Mouse (Mus musculus) megakaryocyte, embryonic 14.5 days (primary cell): ENCODE results near the gene Trdn. TPM values are rescaled to one million over a fixed set of nuclear protein-coding genes. Genes with fewer than 3 reads are reported as not detected.

Experiments used
- H3K27me3 ChIP-seq: replicated peaks from 2 replicates; pipeline ENCODE3; 2012; ENCODE audit warnings: inconsistent platforms
- H3K36me3 ChIP-seq: replicated peaks from 2 replicates; pipeline ENCODE3; 2012; ENCODE audit warnings: low read length, inconsistent platforms, mixed read lengths
- H3K4me1 ChIP-seq: 2 replicates; pipeline ENCODE4 v1.6.1; 2012; ENCODE audit warnings: inconsistent platforms
- H3K4me3 ChIP-seq: replicated peaks from 2 replicates; pipeline ENCODE3; 2012; ENCODE audit warnings: moderate library complexity, mild to moderate bottlenecking, inconsistent platforms
- H3K9me3 ChIP-seq: 2 replicates; pipeline ENCODE4 v1.6.1; 2012; ENCODE audit warnings: inconsistent platforms
- FLI1 ChIP-seq: IDR thresholded peaks from 2 replicates; pipeline ENCODE4 v1.6.1; 2012; ENCODE audit warnings: low read length, inconsistent platforms, mixed read lengths
- GATA1 ChIP-seq: IDR thresholded peaks from 3 replicates; pipeline ENCODE4 v1.6.1; 2012; ENCODE audit warnings: mixed read lengths, low read length, inconsistent platforms, borderline replicate concordance
- polyA plus RNA-seq: library from polyadenylated mRNA; stranded (reverse); fragments of >175 nt; gene quantifications from 2 replicates; pipeline ENCODE4 v1.2.3, GENCODE M21; 2012; ENCODE audit warnings: low replicate concordance; ENCODE audit not compliant: insufficient read depth

Gene Trdn
- polyA plus RNA-seq, 1 experiment, result not detected

DNA sequence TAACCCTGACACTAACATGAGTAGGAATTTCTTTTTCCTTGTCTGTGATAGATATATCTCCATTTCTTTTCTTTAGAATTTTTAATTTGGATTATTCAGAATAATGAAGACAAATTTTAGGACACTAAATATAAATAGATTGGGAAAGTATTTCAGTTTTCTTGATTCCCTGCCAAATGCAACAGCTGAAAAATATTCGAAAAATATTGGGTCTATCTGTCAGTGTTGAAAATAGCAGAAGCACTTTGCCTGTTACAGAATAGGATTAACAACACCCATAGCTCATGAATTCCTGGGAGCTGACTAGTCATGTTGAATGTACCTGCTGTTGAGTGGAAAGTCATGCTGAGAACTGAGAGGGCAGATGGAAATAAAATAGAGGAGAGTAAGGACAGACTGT is 64.6 kb downstream of the Trdn start:
- no peaks in the 10 kb centered on the region for H3K36me3 ChIP-seq

DNA sequence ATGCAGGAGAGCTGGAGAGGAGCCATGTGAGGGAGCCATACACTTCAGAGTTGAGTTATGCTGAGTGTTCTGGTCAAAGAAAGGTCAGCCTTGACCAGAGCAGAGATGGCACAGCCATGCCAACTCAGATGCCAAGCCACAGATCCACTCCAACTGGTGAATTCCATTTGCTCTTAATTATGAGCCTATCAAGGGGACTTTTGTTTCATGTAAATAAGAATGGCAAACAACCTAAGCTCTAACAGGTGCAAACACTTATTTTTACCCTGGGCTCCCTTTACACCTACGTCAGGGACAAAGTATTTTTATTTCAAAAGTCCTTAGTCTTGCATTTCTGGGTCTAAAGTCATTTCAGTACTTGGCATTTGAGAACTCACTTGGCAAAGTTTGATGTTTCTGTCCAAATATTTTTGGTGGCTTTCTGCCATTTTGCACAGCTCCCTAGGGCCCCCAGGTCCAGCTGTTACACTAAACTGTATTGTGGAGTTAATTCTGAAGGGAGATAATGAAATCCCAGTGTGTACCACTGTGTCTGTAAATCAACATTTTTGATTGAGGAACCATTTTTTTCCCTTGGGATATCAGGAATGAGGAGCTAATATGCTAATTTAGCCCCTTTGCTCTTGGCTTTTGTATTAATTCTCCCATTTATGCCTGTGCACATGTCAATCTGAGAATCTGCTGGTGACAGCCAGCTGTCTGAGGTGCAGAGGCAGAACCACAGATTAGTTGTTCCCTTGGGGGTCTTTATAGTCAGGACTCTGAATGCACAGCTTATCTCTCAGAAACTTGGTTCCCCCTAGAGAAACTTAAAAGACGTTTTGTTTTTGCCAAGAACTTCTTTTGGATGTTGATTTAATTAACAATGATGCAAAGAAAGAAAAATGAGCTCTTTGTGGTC is 99.6 kb downstream of the Trdn start:
- no peaks in the 10 kb centered on the region for H3K9me3 ChIP-seq
- H3K4me1 ChIP-seq, result no peaks in the 10 kb centered on the region
- H3K4me3 ChIP-seq, result no peak overlapping the region
- no peaks in the 10 kb centered on the region for H3K27me3 ChIP-seq
- no peaks in the 10 kb centered on the region for H3K36me3 ChIP-seq
- TF ChIP-seq FLI1 (no peak), GATA1 (no peak)

More for the DNA sequence above, 64.6 kb downstream of the Trdn start:
- H3K27me3 ChIP-seq, result no peaks in the 10 kb centered on the region
- TF ChIP-seq FLI1, result no peak
- no peak for TF ChIP-seq GATA1
- no peaks in the 10 kb centered on the region for H3K4me1 ChIP-seq
- no peak overlapping the region for H3K4me3 ChIP-seq
- no peaks in the 10 kb centered on the region for H3K9me3 ChIP-seq

DNA sequence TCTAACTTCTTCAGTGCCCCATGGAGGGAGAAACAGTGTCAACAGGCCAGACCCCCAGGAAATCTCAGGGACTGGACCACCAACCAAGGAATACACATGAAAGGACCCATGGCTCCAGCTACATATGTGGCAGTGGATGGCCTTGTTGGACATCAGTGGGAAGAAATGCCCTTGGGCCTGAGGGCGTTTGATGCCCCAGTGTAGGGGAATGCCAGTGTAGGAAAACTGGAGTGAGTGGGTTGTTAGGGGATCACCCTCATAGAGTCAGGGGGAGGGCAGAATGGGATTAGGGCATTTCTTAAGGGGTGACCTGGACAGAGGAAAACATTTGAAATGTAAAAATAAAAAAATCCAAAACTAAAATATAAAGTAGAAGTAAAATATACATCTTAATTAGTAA is 108.7 kb downstream of the Trdn start:
- H3K36me3 ChIP-seq, result no peaks in the 10 kb centered on the region
- no peaks in the 10 kb centered on the region for H3K27me3 ChIP-seq
- peaks cover 12% of the 10 kb centered on the region; the same call in 1 of the 2 replicates for H3K9me3 ChIP-seq
- H3K4me1 ChIP-seq, result no peaks in the 10 kb centered on the region
- no peak overlapping the region for H3K4me3 ChIP-seq
- TF ChIP-seq FLI1 (no peak), GATA1 (no peak)

- H3K4me3 ChIP-seq, result no peak overlapping the region
- H3K9me3 ChIP-seq, result no peaks in the 10 kb centered on the region
- no peaks in the 10 kb centered on the region for H3K4me1 ChIP-seq
- TF ChIP-seq FLI1 (no peak), GATA1 (no peak)
- H3K27me3 ChIP-seq, result no peaks in the 10 kb centered on the region
- H3K36me3 ChIP-seq, result no peaks in the 10 kb centered on the region
These were observed 115.6 kb downstream of the Trdn start for GRCm38 (mm10) chr10:33195919-33196318.

DNA sequence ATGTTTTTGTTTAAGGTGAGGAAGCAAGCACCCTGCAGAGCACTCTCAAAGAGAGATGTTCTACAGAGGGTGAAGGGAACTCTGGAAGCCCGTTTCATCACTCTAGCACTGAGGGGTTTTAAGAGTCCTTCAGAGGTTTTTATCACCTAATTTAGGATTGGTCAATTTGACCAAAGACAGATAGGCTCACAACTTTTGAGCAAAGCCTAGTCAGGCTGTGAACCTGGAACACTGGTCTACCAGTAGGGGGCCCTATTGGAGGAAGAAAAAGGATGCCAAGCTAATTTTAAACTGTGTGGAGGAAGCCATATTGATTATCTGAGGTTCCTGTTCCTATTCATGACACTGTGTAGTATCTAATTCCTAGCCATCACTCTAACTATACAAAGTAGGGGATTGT is 117.9 kb downstream of the Trdn start:
- H3K36me3 ChIP-seq, result no peaks in the 10 kb centered on the region
- no peak for TF ChIP-seq FLI1
- no peak for TF ChIP-seq GATA1

DNA sequence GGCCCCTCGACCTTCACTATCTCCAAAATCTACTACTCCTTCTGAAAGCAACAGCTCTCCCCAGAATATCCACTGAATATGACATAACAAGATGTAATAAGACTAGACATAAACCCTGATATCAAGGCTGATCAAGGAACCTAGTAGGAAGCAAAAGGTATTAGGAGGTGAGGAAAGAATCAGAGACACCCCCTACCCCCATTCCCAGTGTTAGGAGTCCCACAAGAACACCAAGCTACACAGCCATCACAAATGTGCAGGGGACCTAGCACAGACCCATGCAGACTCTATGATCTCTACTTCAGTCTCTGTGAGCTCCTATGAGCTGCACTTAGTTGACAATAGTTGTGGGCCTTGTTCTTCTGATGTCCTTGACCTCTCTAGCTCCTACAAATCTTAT is 130.1 kb downstream of the Trdn start:
- no peaks in the 10 kb centered on the region for H3K9me3 ChIP-seq
- no peak overlapping the region for H3K4me3 ChIP-seq
- H3K27me3 ChIP-seq, result no peaks in the 10 kb centered on the region
- TF ChIP-seq GATA1, result no peak
- TF ChIP-seq FLI1, result no peak
- H3K36me3 ChIP-seq, result no peaks in the 10 kb centered on the region
- H3K4me1 ChIP-seq, result no peaks in the 10 kb centered on the region

More for the DNA sequence above, 117.9 kb downstream of the Trdn start:
- Histone ChIP-seq H3K27me3 (no peaks in the 10 kb centered on the region), H3K9me3 (no peaks in the 10 kb centered on the region), H3K4me3 (no peak overlapping the region), H3K4me1 (no peaks in the 10 kb centered on the region)

GRCm38 (mm10) chr10:33253911-33254310 is 173.6 kb downstream of the Trdn start:
- H3K4me1 ChIP-seq, result no peaks in the 10 kb centered on the region
- H3K4me3 ChIP-seq, result no peak overlapping the region
- H3K36me3 ChIP-seq, result no peaks in the 10 kb centered on the region
- no peaks in the 10 kb centered on the region for H3K27me3 ChIP-seq
- H3K9me3 ChIP-seq, result no peaks in the 10 kb centered on the region
- TF ChIP-seq FLI1 (no peak), GATA1 (no peak)

DNA sequence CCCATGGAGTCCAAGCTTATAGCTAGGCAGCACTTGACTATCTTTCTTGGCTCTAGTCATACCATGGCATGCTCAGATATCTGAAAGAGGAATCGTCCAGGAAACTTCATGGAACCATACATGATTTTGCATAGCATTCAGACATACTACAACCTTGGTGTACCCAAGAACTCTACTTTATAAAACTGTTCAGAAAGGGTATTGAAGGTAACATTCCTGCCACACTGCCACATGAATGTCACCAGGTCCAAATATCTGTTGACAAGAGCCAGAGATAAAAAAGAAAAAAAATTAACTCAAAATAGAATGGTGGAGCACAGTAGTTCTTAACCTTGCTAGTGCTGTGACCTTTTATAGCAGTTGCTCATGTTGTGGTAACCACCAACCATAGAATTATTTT is 175.8 kb downstream of the Trdn start:
- no peaks in the 10 kb centered on the region for H3K9me3 ChIP-seq
- no peak for TF ChIP-seq FLI1
- TF ChIP-seq GATA1, result no peak
- no peak overlapping the region for H3K4me3 ChIP-seq
- H3K4me1 ChIP-seq, result no peaks in the 10 kb centered on the region
- H3K36me3 ChIP-seq, result no peaks in the 10 kb centered on the region
- no peaks in the 10 kb centered on the region for H3K27me3 ChIP-seq

DNA sequence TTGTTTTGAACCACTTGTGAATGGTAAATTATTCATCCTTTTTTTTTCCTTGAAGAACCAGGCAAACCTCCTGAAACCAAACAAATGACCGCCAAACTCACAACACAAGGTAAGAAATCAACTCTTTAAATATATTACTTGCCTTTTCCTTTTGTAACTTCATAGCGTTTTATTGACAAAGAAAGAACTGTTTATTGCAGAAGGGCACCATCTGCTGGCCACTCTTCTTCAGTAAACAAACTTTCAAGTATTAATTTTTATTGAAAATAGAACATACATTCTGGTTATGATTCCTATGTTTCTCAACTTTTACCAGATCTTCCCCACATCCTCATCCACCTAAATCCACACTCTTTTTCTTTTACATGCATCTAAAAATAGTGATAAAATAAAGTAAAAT is 224.6 kb downstream of the Trdn start:
- Histone ChIP-seq H3K4me3 (no peak overlapping the region), H3K27me3 (no peaks in the 10 kb centered on the region), H3K36me3 (no peaks in the 10 kb centered on the region), H3K9me3 (no peaks in the 10 kb centered on the region), H3K4me1 (no peaks in the 10 kb centered on the region)
- TF ChIP-seq GATA1 (no peak), FLI1 (no peak)

GRCm38 (mm10) chr10:33353026-33353425 is 272.7 kb downstream of the Trdn start:
- H3K27me3 ChIP-seq, result no peaks in the 10 kb centered on the region
- H3K4me3 ChIP-seq, result no peak overlapping the region
- TF ChIP-seq GATA1 (no peak), FLI1 (no peak)
- H3K9me3 ChIP-seq, result no peaks in the 10 kb centered on the region
- H3K36me3 ChIP-seq, result no peaks in the 10 kb centered on the region
- H3K4me1 ChIP-seq, result no peaks in the 10 kb centered on the region
